Mouse (Mus musculus): ENCODE measurements around the gene Fam53a. TPM values are rescaled to one million over a fixed set of nuclear protein-coding genes. Genes with fewer than 3 reads are reported as not detected.

The Fam53a gene
- polyA plus RNA-seq, 1 experiment from 2014 or later, result 74.5 TPM

- DNase-seq (ENCODE audit: low spot score) (peak; percentile 59), ATAC-seq (ENCODE audit: insufficient number of reproducible peaks, low FRiP score, low TSS enrichment, low read depth) (no peak)
- H3K36me3 ChIP-seq (ENCODE audit: control insufficient read depth, insufficient read depth, low read length), result peaks cover 27% of the 10 kb centered on the region
Measured at GRCm38 (mm10) chr5:33640652-33641051, 11.2 kb upstream of the Fam53a start.

GRCm38 (mm10) chr5:33638826-33639225, 9.4 kb upstream of the Fam53a start:
- no peak overlapping the region for H3K4me2 ChIP-seq (ENCODE audit: low read depth, severe bottlenecking)
- ATAC-seq (ENCODE audit: insufficient number of reproducible peaks, low FRiP score, low TSS enrichment, low read depth) (no peak), DNase-seq (ENCODE audit: low spot score) (no peak)
- H3K9me3 ChIP-seq (ENCODE audit: control insufficient read depth, low read length), result no peaks in the 10 kb centered on the region
- no peaks in the 10 kb centered on the region for H3K27me3 ChIP-seq (ENCODE audit: control insufficient read depth, insufficient read depth, low read length)
- no peaks in the 10 kb centered on the region for H3K4me1 ChIP-seq (ENCODE audit: control insufficient read depth, insufficient read depth, low read length)
- H3K9ac ChIP-seq (ENCODE audit: low read length), result no peak overlapping the region
- no peak overlapping the region for H3K4me3 ChIP-seq (ENCODE audit: low read depth, low read length)
- 66% methylated on average over 4 of the region's 4 CpGs for WGBS
- peaks cover 20% of the 10 kb centered on the region; the same call in 1 of the 2 replicates for H3K36me3 ChIP-seq (ENCODE audit: control insufficient read depth, insufficient read depth, low read length)
- H3K27ac ChIP-seq (replicated peaks; ENCODE audit: low read depth, low read length), result no peak overlapping the region

More at GRCm38 (mm10) chr5:33640652-33641051, 11.2 kb upstream of the Fam53a start:
- Histone ChIP-seq H3K9me3 (ENCODE audit: control insufficient read depth, low read length) (no peaks in the 10 kb centered on the region), H3K27me3 (ENCODE audit: control insufficient read depth, insufficient read depth, low read length) (no peaks in the 10 kb centered on the region), H3K9ac (ENCODE audit: low read length) (no peak overlapping the region), H3K4me2 (ENCODE audit: low read depth, severe bottlenecking) (no peak overlapping the region), H3K4me1 (ENCODE audit: control insufficient read depth, insufficient read depth, low read length) (no peaks in the 10 kb centered on the region), H3K27ac (replicated peaks; ENCODE audit: low read depth, low read length) (no peak overlapping the region), H3K4me3 (ENCODE audit: low read depth, low read length) (no peak overlapping the region)
- 53% methylated on average over 3 of the region's 3 CpGs for WGBS

GRCm38 (mm10) chr5:33637606-33638350, 8.3 kb upstream of the Fam53a start:
- DNase-seq (ENCODE audit: low spot score) (no peak), ATAC-seq (ENCODE audit: insufficient number of reproducible peaks, low FRiP score, low TSS enrichment, low read depth) (no peak)
- no peak overlapping the region for H3K9ac ChIP-seq (ENCODE audit: low read length)
- no peak overlapping the region for H3K4me2 ChIP-seq (ENCODE audit: low read depth, severe bottlenecking)
- no peaks in the 10 kb centered on the region for H3K4me1 ChIP-seq (ENCODE audit: control insufficient read depth, insufficient read depth, low read length)
- WGBS, result 86% methylated on average over 3 of the region's 3 CpGs
- H3K4me3 ChIP-seq (ENCODE audit: low read depth, low read length), result no peak overlapping the region
- peaks cover 12% of the 10 kb centered on the region; the same call in 1 of the 2 replicates for H3K36me3 ChIP-seq (ENCODE audit: control insufficient read depth, insufficient read depth, low read length)
- no peaks in the 10 kb centered on the region for H3K9me3 ChIP-seq (ENCODE audit: control insufficient read depth, low read length)
- H3K27ac ChIP-seq (replicated peaks; ENCODE audit: low read depth, low read length), result no peak overlapping the region
- no peaks in the 10 kb centered on the region for H3K27me3 ChIP-seq (ENCODE audit: control insufficient read depth, insufficient read depth, low read length)

- peaks cover 2% of the 10 kb centered on the region; the same call in 1 of the 2 replicates for H3K36me3 ChIP-seq (ENCODE audit: control insufficient read depth, insufficient read depth, low read length)
- ATAC-seq (ENCODE audit: insufficient number of reproducible peaks, low FRiP score, low TSS enrichment, low read depth) (no peak), DNase-seq (ENCODE audit: low spot score) (no peak)
- H3K27me3 ChIP-seq (ENCODE audit: control insufficient read depth, insufficient read depth, low read length), result no peaks in the 10 kb centered on the region
- H3K4me2 ChIP-seq (ENCODE audit: low read depth, severe bottlenecking), result no peak overlapping the region
- no peak overlapping the region for H3K27ac ChIP-seq (replicated peaks; ENCODE audit: low read depth, low read length)
- no peaks in the 10 kb centered on the region for H3K9me3 ChIP-seq (ENCODE audit: control insufficient read depth, low read length)
- peaks cover 3% of the 10 kb centered on the region; the same call in 1 of the 2 replicates for H3K4me1 ChIP-seq (ENCODE audit: control insufficient read depth, insufficient read depth, low read length)
- 91% methylated on average over 3 of the region's 3 CpGs for WGBS
- H3K4me3 ChIP-seq (ENCODE audit: low read depth, low read length), result no peak overlapping the region
- H3K9ac ChIP-seq (ENCODE audit: low read length), result no peak overlapping the region
Measured at GRCm38 (mm10) chr5:33635361-33635760, 5.9 kb upstream of the Fam53a start.

GRCm38 (mm10) chr5:33632526-33632925, 3.1 kb upstream of the Fam53a start:
- Histone ChIP-seq H3K36me3 (ENCODE audit: control insufficient read depth, insufficient read depth, low read length) (no peaks in the 10 kb centered on the region), H3K27me3 (ENCODE audit: control insufficient read depth, insufficient read depth, low read length) (no peaks in the 10 kb centered on the region), H3K9me3 (ENCODE audit: control insufficient read depth, low read length) (no peaks in the 10 kb centered on the region), H3K27ac (replicated peaks; ENCODE audit: low read depth, low read length) (no peak overlapping the region), H3K9ac (ENCODE audit: low read length) (no peak overlapping the region), H3K4me3 (ENCODE audit: low read depth, low read length) (no peak overlapping the region), H3K4me1 (ENCODE audit: control insufficient read depth, insufficient read depth, low read length) (peaks cover 3% of the 10 kb centered on the region; the same call in 1 of the 2 replicates), H3K4me2 (ENCODE audit: low read depth, severe bottlenecking) (no peak overlapping the region)
- WGBS, result 86% methylated on average over 1 of the region's 1 CpGs
- ATAC-seq (ENCODE audit: insufficient number of reproducible peaks, low FRiP score, low TSS enrichment, low read depth) (no peak), DNase-seq (ENCODE audit: low spot score) (no peak)

GRCm38 (mm10) chr5:33630615-33631014, 1.2 kb upstream of the Fam53a start:
- Histone ChIP-seq H3K4me2 (ENCODE audit: low read depth, severe bottlenecking) (peak overlapping the region; percentile 56), H3K36me3 (ENCODE audit: control insufficient read depth, insufficient read depth, low read length) (no peaks in the 10 kb centered on the region), H3K4me1 (ENCODE audit: control insufficient read depth, insufficient read depth, low read length) (peaks cover 3% of the 10 kb centered on the region; the same call in 1 of the 2 replicates), H3K27ac (replicated peaks; ENCODE audit: low read depth, low read length) (no peak overlapping the region), H3K4me3 (ENCODE audit: low read depth, low read length) (peak overlapping the region; percentile 88; the same call in 1 of the 2 replicates), H3K9ac (ENCODE audit: low read length) (peak overlapping the region; percentile 19; the same call in 1 of the 2 replicates), H3K27me3 (ENCODE audit: control insufficient read depth, insufficient read depth, low read length) (no peaks in the 10 kb centered on the region), H3K9me3 (ENCODE audit: control insufficient read depth, low read length) (no peaks in the 10 kb centered on the region)
- peak; percentile 34 for DNase-seq (ENCODE audit: low spot score)
- WGBS, result 55% methylated on average over 4 of the region's 4 CpGs
- ATAC-seq (ENCODE audit: insufficient number of reproducible peaks, low FRiP score, low TSS enrichment, low read depth), result no peak

- no peak for ATAC-seq (ENCODE audit: insufficient number of reproducible peaks, low FRiP score, low TSS enrichment, low read depth)
Measured at GRCm38 (mm10) chr5:33630061-33630460, 626 bp upstream of the Fam53a start.

GRCm38 (mm10) chr5:33628820-33629300, 575 bp downstream of the Fam53a start:
- H3K27me3 ChIP-seq (ENCODE audit: control insufficient read depth, insufficient read depth, low read length), result no peaks in the 10 kb centered on the region
- H3K4me1 ChIP-seq (ENCODE audit: control insufficient read depth, insufficient read depth, low read length), result peaks cover 3% of the 10 kb centered on the region; the same call in 1 of the 2 replicates
- peak overlapping the region; percentile 85 for H3K9ac ChIP-seq (ENCODE audit: low read length)
- H3K27ac ChIP-seq (replicated peaks; ENCODE audit: low read depth, low read length), result peak overlapping the region; percentile 77
- WGBS, result under 1% methylated on average over 24 of the region's 24 CpGs
- DNase-seq (ENCODE audit: low spot score) (peak; percentile 76), ATAC-seq (ENCODE audit: insufficient number of reproducible peaks, low FRiP score, low TSS enrichment, low read depth) (no peak)
- H3K4me2 ChIP-seq (ENCODE audit: low read depth, severe bottlenecking), result peak overlapping the region; percentile 75
- peak overlapping the region; percentile 88 for H3K4me3 ChIP-seq (ENCODE audit: low read depth, low read length)
- H3K36me3 ChIP-seq (ENCODE audit: control insufficient read depth, insufficient read depth, low read length), result no peaks in the 10 kb centered on the region
- no peaks in the 10 kb centered on the region for H3K9me3 ChIP-seq (ENCODE audit: control insufficient read depth, low read length)

More at GRCm38 (mm10) chr5:33630061-33630460, 626 bp upstream of the Fam53a start:
- Histone ChIP-seq H3K4me3 (ENCODE audit: low read depth, low read length) (peak overlapping the region; percentile 88), H3K36me3 (ENCODE audit: control insufficient read depth, insufficient read depth, low read length) (no peaks in the 10 kb centered on the region), H3K27me3 (ENCODE audit: control insufficient read depth, insufficient read depth, low read length) (no peaks in the 10 kb centered on the region), H3K4me2 (ENCODE audit: low read depth, severe bottlenecking) (peak overlapping the region; percentile 56), H3K27ac (replicated peaks; ENCODE audit: low read depth, low read length) (no peak overlapping the region; the same call in 1 of the 2 replicates), H3K9me3 (ENCODE audit: control insufficient read depth, low read length) (no peaks in the 10 kb centered on the region), H3K4me1 (ENCODE audit: control insufficient read depth, insufficient read depth, low read length) (peaks cover 3% of the 10 kb centered on the region; the same call in 1 of the 2 replicates), H3K9ac (ENCODE audit: low read length) (peak overlapping the region; percentile 49; the same call in 1 of the 2 replicates)
- WGBS, result 4% methylated on average over 9 of the region's 9 CpGs
- no peak for DNase-seq (ENCODE audit: low spot score)

Measured in limb, embryonic 11.5 days (tissue).